Mouse (Mus musculus): ENCODE data around the gene Gmeb1. TPM values are rescaled to one million over a fixed set of nuclear protein-coding genes. Genes with fewer than 3 reads are reported as not detected.

The Gmeb1 gene
- polyA plus RNA-seq, 1 experiment = 10.3 TPM

- TF ChIP-seq GATA1 (IDR thresholded peaks at IDR 0.05; ENCODE audit: low read length) = no peak
Measured at GRCm38 (mm10) chr4:132253622-132254021, 7.8 kb downstream of the Gmeb1 start.

GRCm38 (mm10) chr4:132253128-132253527 is 8.3 kb downstream of the Gmeb1 start:
- TF ChIP-seq GATA1 (IDR thresholded peaks at IDR 0.05; ENCODE audit: low read length) = no peak

DNA sequence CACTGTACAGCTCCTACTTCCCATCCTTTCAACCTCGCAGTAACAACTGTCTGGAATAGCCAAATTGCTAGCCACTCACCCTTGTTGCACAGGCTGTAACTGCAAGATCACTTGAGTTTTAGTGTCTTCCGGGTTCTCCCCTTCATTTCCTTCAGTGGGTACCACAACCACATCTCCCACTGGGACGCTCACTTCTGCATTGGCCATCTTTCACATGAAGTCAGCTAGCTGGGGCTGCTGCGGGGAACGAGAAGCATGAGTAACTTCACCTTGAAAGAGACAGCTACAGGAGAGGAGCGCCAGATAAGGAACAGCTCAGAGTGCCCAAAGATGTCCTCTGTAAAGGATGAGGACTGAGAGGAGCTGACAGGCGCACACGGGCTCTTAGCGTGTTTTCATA is 9.8 kb downstream of the Gmeb1 start:
- TF ChIP-seq GATA1 (IDR thresholded peaks at IDR 0.05; ENCODE audit: low read length) = no peak

DNA sequence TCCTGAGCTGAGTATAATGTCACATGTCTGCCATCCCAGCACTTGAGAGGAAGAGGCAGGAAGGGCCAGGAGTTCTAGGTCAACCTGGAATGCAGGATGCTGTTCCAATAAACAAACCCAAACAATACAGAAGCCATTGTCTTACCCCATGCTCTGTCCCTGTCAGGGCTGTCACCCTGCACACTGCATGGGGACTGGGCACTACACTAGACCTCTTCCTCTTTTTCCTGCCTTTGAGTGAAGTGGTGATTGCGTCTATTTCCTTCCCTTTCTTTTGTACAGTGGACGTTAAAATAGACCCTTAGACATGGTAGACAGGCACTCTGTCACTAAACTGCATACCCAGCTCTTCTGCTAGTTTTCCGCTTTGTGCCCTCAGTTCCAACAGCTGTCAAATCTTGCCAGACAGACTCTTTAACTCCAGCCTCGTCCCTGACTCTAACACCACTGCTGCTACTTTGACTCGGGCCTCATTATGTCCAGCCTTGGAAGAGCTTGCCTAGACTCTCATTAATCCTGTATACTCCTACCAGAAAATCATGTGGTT is 13.9 kb downstream of the Gmeb1 start:
- TF ChIP-seq GATA1 (IDR thresholded peaks at IDR 0.05; ENCODE audit: low read length) = no peak

- TF ChIP-seq GATA1 (IDR thresholded peaks at IDR 0.05; ENCODE audit: low read length) = no peak
Measured at GRCm38 (mm10) chr4:132245643-132246042, 15.8 kb downstream of the Gmeb1 start.

- no peak for TF ChIP-seq GATA1 (IDR thresholded peaks at IDR 0.05; ENCODE audit: low read length)
Measured at GRCm38 (mm10) chr4:132241208-132241607, 20.2 kb downstream of the Gmeb1 start.

DNA sequence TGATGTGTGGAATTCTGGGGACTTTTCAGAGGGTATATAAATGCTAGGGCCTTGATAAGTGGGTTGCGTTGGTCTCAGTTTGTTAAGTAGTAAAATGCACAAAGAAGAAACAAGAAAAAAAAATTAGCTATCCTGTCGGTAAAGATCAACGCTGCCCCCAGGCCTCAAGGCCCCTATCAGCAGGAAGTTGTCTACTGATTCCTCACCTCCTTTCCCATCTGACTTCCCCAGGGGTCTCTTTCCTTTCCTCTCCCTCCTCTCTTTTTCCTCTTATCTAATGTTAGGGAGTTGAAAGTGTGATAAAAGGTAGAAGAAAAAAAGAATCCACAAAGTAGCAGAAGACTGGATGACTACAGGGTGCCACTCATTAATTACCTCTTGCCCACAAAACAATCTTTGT is 21.0 kb downstream of the Gmeb1 start:
- no peak for TF ChIP-seq GATA1 (IDR thresholded peaks at IDR 0.05; ENCODE audit: low read length)

DNA sequence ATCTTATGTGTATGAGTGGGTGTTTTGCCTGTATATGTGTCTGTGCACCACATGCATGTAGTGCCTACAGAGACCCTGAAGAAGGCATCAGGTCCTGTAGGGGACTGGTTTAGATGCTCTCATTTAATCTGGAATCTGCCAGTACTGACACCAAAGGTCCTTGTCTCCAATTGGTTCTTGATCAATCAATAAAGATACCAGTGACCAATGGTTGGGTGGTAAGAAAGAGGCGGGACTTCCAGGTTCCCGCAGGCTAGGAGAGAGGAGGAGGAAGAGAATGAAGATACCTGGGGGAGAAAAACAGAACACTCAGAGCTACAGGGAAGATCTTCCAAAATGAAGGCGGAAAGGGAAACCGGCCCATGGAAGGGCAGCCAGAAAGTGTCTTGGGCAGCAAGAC is 23.0 kb downstream of the Gmeb1 start:
- TF ChIP-seq GATA1 (IDR thresholded peaks at IDR 0.05; ENCODE audit: low read length) = no peak

DNA sequence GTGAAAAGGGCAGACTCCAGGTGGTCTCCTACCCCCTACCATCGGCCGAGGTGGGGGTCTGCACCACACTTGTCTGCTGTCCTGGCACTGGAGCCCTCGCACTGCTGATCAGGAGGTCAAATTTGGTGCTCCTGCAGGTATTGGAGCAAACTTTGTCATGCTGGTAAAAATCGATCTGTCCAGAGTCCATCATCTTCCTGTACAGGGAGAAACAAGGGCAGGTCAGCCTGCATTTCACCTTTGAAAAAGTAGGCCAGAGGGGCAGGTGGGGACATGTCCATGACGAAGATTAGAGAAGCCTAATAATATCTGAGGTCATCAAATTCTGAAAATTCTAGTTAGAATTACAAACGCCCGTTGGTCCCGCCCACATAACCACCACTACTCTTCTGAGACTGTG is 26.7 kb downstream of the Gmeb1 start:
- TF ChIP-seq GATA1 (IDR thresholded peaks at IDR 0.05; ENCODE audit: low read length) = no peak

- TF ChIP-seq GATA1 (IDR thresholded peaks at IDR 0.05; ENCODE audit: low read length) = no peak
Measured at GRCm38 (mm10) chr4:132230422-132230821, 31.0 kb downstream of the Gmeb1 start.

GRCm38 (mm10) chr4:132217781-132218180 is 43.6 kb downstream of the Gmeb1 start:
- TF ChIP-seq GATA1 (IDR thresholded peaks at IDR 0.05; ENCODE audit: low read length) = no peak

DNA sequence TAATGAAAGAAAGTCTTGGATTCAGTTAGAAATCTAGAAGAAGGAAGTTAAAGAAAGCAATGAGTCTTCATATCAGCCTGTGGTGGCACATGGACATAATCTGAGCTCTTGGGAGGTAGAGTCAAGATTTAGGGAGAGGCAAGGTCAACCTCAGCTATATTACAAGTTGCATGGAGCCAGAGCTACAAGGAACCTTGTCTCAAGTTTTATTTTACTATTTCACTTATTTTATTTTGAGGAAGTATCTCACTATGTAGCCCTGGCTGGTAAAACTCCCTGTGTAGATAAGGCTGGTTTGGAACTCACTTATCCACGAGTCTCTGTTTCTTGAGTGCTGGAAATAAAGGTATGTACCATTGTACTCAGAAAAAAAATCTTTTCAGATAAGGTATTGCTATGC is 44.8 kb downstream of the Gmeb1 start:
- TF ChIP-seq GATA1 (IDR thresholded peaks at IDR 0.05; ENCODE audit: low read length) = no peak

- TF ChIP-seq GATA1 (IDR thresholded peaks at IDR 0.05; ENCODE audit: low read length) = no peak
Measured at GRCm38 (mm10) chr4:132214847-132215246, 46.6 kb downstream of the Gmeb1 start.

DNA sequence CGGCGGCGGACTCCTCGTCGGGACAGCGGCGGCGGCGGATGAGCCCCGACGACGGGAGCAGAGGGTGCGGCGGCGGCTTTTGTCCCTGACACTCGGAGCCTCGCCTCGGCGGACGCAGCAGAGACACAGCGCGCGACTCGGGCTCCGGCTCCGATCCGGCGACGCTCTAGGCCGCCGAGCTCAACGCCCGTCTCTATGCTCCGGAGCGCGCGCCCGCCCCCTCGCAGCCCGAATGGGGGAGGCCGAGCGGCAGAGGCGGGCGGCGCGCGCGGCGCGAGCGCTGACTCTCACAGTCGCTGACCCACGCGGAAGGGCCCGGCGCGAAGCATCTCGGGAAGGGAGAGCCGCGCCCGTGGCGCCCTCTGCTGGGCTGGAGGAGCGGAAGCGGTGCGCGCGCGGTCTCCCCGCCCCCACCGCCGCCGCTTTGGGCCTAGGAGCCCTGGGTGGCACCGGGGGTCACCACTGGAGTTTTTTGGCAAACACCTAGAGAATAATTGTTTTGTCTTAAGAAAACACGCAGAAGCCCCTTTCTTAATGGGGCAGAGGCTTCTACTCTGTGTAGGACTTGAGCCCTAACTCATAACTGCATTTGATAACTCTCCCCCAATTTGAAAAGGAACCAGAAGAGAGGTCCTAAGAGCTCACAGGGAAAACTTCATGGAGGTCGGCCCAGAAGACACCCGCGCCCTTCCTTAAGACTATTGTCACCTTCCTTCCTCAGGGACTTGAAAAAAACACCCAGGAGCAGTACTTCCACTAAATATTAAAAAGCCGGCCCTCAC is 49.3 kb downstream of the Gmeb1 start, which contains the start of gene Ythdf2:
Gene Ythdf2 (minus strand): TSS at position 351 of the 782 bp plus-strand sequence.
- TF ChIP-seq GATA1 (IDR thresholded peaks at IDR 0.05; ENCODE audit: low read length) = no peak

GRCm38 (mm10) chr4:132211091-132211942 is 50.1 kb downstream of the Gmeb1 start:
- TF ChIP-seq GATA1 (IDR thresholded peaks at IDR 0.05; ENCODE audit: low read length) = no peak

DNA sequence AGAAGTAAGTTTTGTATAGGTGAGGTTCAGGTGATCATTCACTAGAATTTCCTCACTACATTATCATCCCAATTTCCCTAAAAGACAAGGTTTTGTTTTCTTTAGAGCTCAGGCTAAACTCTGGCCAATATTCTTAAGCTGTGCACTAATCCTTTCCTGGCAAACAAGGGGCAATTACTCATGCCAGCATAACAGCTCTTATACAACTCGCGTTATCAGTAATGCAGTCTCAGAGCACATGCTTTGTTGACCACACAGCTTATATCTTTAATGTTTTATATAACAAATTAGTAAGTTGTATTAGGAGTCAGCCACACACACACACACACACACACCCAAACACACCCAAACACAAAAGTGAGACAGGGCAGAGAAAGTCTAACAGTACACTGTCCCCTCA is 51.1 kb downstream of the Gmeb1 start:
- TF ChIP-seq GATA1 (IDR thresholded peaks at IDR 0.05; ENCODE audit: low read length) = no peak
